Mouse (Mus musculus) CD4-positive naive resting alpha-beta T cell, adult 76 days (primary cell): ENCODE measurements around the gene Gm7970. TPM values are rescaled to one million over a fixed set of nuclear protein-coding genes. Genes with fewer than 3 reads are reported as not detected.

Experiments used
- total RNA-seq: library from RNA; stranded (reverse); gene quantifications from one replicate; pipeline ENCODE4 v1.2.4, GENCODE M21; 2023

The Gm7970 gene
- not detected for total RNA-seq

DNA sequence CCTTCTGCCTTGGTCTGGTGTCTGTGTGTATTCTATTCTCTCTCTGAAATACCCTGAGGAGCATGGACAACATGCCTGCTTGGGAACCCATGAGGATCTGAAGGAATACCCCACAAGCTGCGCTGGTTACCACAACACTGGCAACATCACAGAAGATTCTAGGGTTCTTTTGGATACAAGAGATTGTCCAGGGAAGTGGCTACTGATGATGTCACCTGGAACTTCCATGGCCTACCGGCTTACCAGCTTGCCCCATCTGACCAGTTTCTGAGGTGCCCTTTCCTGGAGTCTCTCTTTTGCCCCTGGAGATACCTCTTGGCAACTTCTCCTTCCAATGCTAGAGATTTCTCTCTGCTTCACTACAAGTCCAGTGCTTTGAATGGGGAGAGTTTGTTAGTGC lies at the start of gene Gm7970:
Gene Gm7970 (minus strand): TSS at position 101 of the 400 bp plus-strand sequence.

DNA sequence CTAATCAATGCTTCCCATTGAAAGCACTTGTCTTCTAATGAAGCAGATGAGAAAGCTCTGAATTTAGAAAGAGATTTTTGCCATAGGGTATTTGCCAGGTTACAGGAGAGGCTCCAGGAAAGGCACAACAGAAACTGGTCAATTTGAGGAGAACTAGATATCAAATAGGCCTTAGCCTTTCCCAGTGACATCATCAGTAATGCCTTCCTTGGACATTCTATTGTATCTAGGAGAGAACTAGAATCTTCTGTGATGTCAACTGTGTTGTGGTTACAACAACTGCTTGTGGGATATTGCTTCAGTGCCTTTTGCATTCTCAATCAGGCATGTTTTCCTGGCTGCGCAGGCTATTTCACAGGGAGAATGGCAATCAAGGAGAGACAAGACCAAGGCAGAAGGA lies 17.5 kb upstream of the Gm7970 start, which contains the start of gene 1700049E17Rik2:
Gene 1700049E17Rik2 (plus strand): TSS at position 301 of the 400 bp plus-strand sequence.

Other genes starting within 250 kb of the Gm7970 start
- gene Gm5798, start 207.0 kb downstream of the Gm7970 start, total RNA-seq, result not detected
- not detected for gene Gm7945, start 169.2 kb downstream of the Gm7970 start, total RNA-seq
- not detected for gene Gm6482, start 147.3 kb downstream of the Gm7970 start, total RNA-seq
- gene Gm7954, start 102.1 kb downstream of the Gm7970 start, total RNA-seq, result not detected
- not detected for gene Gm3486, start 66.1 kb downstream of the Gm7970 start, total RNA-seq
- gene 1700049E17Rik2, start 17.6 kb upstream of the Gm7970 start, total RNA-seq, result not detected
- gene Gm3072, start 69.0 kb upstream of the Gm7970 start, total RNA-seq, result not detected
- not detected for gene Gm3676, start 90.9 kb upstream of the Gm7970 start, total RNA-seq
- not detected for gene Gm8068, start 146.3 kb upstream of the Gm7970 start, total RNA-seq
- not detected for gene Gm7929, start 195.0 kb upstream of the Gm7970 start, total RNA-seq
- not detected for gene Gm47189, start 216.9 kb upstream of the Gm7970 start, total RNA-seq